Mouse (Mus musculus) thymus, postnatal 14 days (tissue): ENCODE measurements around the gene Otulin.

Experiments
- DNase-seq: peaks from one replicate; pipeline ENCODE4 v3.0.0; 2021

Otulin gene

GRCm38 (mm10) chr15:27630601-27631383 lies at the start of gene Otulin:
Otulin (minus strand) TSS chr15:27630693.
- peak; percentile 100 for DNase-seq

- DNase-seq, result no peak
Measured at GRCm38 (mm10) chr15:27678511-27678910, 48.0 kb upstream of the Otulin start.

GRCm38 (mm10) chr15:27677801-27678200 lies 47.3 kb upstream of the Otulin start:
- no peak for DNase-seq

- DNase-seq, result no peak
Measured at GRCm38 (mm10) chr15:27676211-27676610, 45.7 kb upstream of the Otulin start.

- no peak for DNase-seq
Measured at GRCm38 (mm10) chr15:27675122-27675521, 44.6 kb upstream of the Otulin start.

GRCm38 (mm10) chr15:27674041-27674440 lies 43.5 kb upstream of the Otulin start:
- DNase-seq, result no peak

GRCm38 (mm10) chr15:27673151-27673550 lies 42.7 kb upstream of the Otulin start:
- no peak for DNase-seq

- no peak for DNase-seq
Measured at GRCm38 (mm10) chr15:27672259-27672658, 41.8 kb upstream of the Otulin start.

- peak; percentile 42 for DNase-seq
Measured at GRCm38 (mm10) chr15:27671612-27672245, 41.2 kb upstream of the Otulin start.

GRCm38 (mm10) chr15:27670708-27671107 lies 40.2 kb upstream of the Otulin start:
- peak; percentile 75 for DNase-seq

GRCm38 (mm10) chr15:27669931-27670411 lies 39.5 kb upstream of the Otulin start:
- peak; percentile 71 for DNase-seq

- no peak for DNase-seq
Measured at GRCm38 (mm10) chr15:27669276-27669675, 38.8 kb upstream of the Otulin start.

- DNase-seq, result peak; percentile 53
Measured at GRCm38 (mm10) chr15:27668557-27668956, 38.1 kb upstream of the Otulin start.

GRCm38 (mm10) chr15:27668001-27668461 lies 37.5 kb upstream of the Otulin start:
- DNase-seq, result peak; percentile 71

- peak; percentile 38 for DNase-seq
Measured at GRCm38 (mm10) chr15:27666911-27667539, 36.5 kb upstream of the Otulin start.

- no peak for DNase-seq
Measured at GRCm38 (mm10) chr15:27665392-27665911, 35.0 kb upstream of the Otulin start.

- DNase-seq, result no peak
Measured at GRCm38 (mm10) chr15:27664126-27664525, 33.6 kb upstream of the Otulin start.

- DNase-seq, result no peak
Measured at GRCm38 (mm10) chr15:27662699-27663098, 32.2 kb upstream of the Otulin start.

GRCm38 (mm10) chr15:27661696-27662095 lies 31.2 kb upstream of the Otulin start:
- DNase-seq, result no peak

- DNase-seq, result peak; percentile 93
Measured at GRCm38 (mm10) chr15:27659592-27660244, 29.2 kb upstream of the Otulin start.

- no peak for DNase-seq
Measured at GRCm38 (mm10) chr15:27659143-27659542, 28.6 kb upstream of the Otulin start.

- no peak for DNase-seq
Measured at GRCm38 (mm10) chr15:27658356-27658755, 27.9 kb upstream of the Otulin start.

- DNase-seq, result no peak
Measured at GRCm38 (mm10) chr15:27657866-27658265, 27.4 kb upstream of the Otulin start.
